In genomic region chr7:132507361-132507760, GRCm38 (mm10) we compare ENCODE assay signal across 9 mouse cellular contexts.
DNase-seq lines count a peak whose midpoint lies in the region; ATAC-seq and TF ChIP-seq lines count a peak whose summit lies in the region.
"Had no signal": no experiment of that assay in that cellular context is flagged by ENCODE, and none has a peak within 500 bp of the region (broad histone marks: within the 10 kb centered on the region; RNA-seq: fewer than 3 reads in every experiment).

No protein-coding gene starts in this region.

- no peaks in the 10 kb centered on the region for H3K4me1 ChIP-seq in hindbrain, postnatal 0 days (ENCODE audit: insufficient read depth, low read length)
- H3K4me1 ChIP-seq in hindbrain, embryonic 12.5 days: peaks cover 6% of the 10 kb centered on the region; the same call in 1 of the 2 replicates
- no peaks in the 10 kb centered on the region for H3K4me1 ChIP-seq in thymus, adult 2 months (replicated peaks; ENCODE audit: control insufficient read depth, insufficient read depth, low read length)
- H3K4me1 ChIP-seq in embryonic facial prominence, embryonic 11.5 days (ENCODE audit: control insufficient read depth, insufficient read depth, low read length): no peaks in the 10 kb centered on the region
- H3K4me1 ChIP-seq: hindbrain, embryonic 15.5 days had no signal

- peak; percentile 54 for TF ChIP-seq CTCF in hindbrain, postnatal 0 days (IDR thresholded peaks at IDR 0.05; ENCODE audit: low read depth)
- TF ChIP-seq CTCF in thymus, adult 2 months (IDR thresholded peaks at IDR 0.05; ENCODE audit: borderline replicate concordance, control insufficient read depth, extremely low read depth, insufficient read depth, low read length, poor library complexity): no peak

- no peak overlapping the region for H3K9ac ChIP-seq in hindbrain, postnatal 0 days (replicated peaks; ENCODE audit: low read length)
- no peak overlapping the region for H3K9ac ChIP-seq in hindbrain, embryonic 12.5 days
- no peak overlapping the region for H3K9ac ChIP-seq in embryonic facial prominence, embryonic 11.5 days (replicated peaks; ENCODE audit: low read length)
- H3K9ac ChIP-seq: hindbrain, embryonic 15.5 days had no signal

- no peaks in the 10 kb centered on the region for H3K36me3 ChIP-seq in hindbrain, postnatal 0 days (ENCODE audit: insufficient read depth, low read length)
- H3K36me3 ChIP-seq in hindbrain, embryonic 12.5 days: no peaks in the 10 kb centered on the region
- no peaks in the 10 kb centered on the region for H3K36me3 ChIP-seq in thymus, adult 2 months (ENCODE audit: control insufficient read depth, insufficient read depth, low read length)
- H3K36me3 ChIP-seq in embryonic facial prominence, embryonic 11.5 days (replicated peaks; ENCODE audit: control insufficient read depth, insufficient read depth, low read depth, low read length): no peaks in the 10 kb centered on the region
- H3K36me3 ChIP-seq in splenic B cell, adult 2 months (ENCODE audit: control insufficient read depth, insufficient read depth, low read length, poor library complexity, severe bottlenecking): no peaks in the 10 kb centered on the region
- H3K36me3 ChIP-seq: hindbrain, embryonic 15.5 days had no signal

- no peaks in the 10 kb centered on the region for H3K27me3 ChIP-seq in hindbrain, postnatal 0 days (ENCODE audit: insufficient read depth, low read length)
- H3K27me3 ChIP-seq in hindbrain, embryonic 12.5 days: 0 out of 2 replicates have a peak, but pooled peaks cover 3% of the 10 kb centered on the region
- H3K27me3 ChIP-seq in thymus, adult 2 months (ENCODE audit: control insufficient read depth, insufficient read depth, low read length): no peaks in the 10 kb centered on the region
- H3K27me3 ChIP-seq in embryonic facial prominence, embryonic 11.5 days (ENCODE audit: control insufficient read depth, insufficient read depth, low read length): no peaks in the 10 kb centered on the region
- no peaks in the 10 kb centered on the region for H3K27me3 ChIP-seq in splenic B cell, adult 2 months (ENCODE audit: control insufficient read depth, insufficient read depth, low read length, poor library complexity, severe bottlenecking)
- H3K27me3 ChIP-seq: hindbrain, embryonic 15.5 days had no signal

- H3K4me3 ChIP-seq in hindbrain, postnatal 0 days (ENCODE audit: low read length): no peak overlapping the region
- no peak overlapping the region for H3K4me3 ChIP-seq in hindbrain, embryonic 12.5 days
- no peak overlapping the region for H3K4me3 ChIP-seq in thymus, adult 2 months (ENCODE audit: control insufficient read depth, insufficient read depth, low read length)
- H3K4me3 ChIP-seq in embryonic facial prominence, embryonic 11.5 days (ENCODE audit: low read depth, low read length): no peak overlapping the region
- H3K4me3 ChIP-seq: hindbrain, embryonic 15.5 days had no signal

- H3K4me2 ChIP-seq in hindbrain, postnatal 0 days (ENCODE audit: low read depth, low read length): no peak overlapping the region
- no peak overlapping the region for H3K4me2 ChIP-seq in hindbrain, embryonic 12.5 days (replicated peaks)
- H3K4me2 ChIP-seq in embryonic facial prominence, embryonic 11.5 days (ENCODE audit: low read depth, low read length): no peak overlapping the region
- H3K4me2 ChIP-seq: hindbrain, embryonic 15.5 days had no signal

- WGBS in hindbrain, postnatal 0 days: 57% methylated on average over 4 of the region's 4 CpGs
- WGBS in hindbrain, embryonic 12.5 days: 48% methylated on average over 4 of the region's 4 CpGs
- WGBS in thymus, adult 2 months: 50% methylated on average over 4 of the region's 4 CpGs
- 50% methylated on average over 4 of the region's 4 CpGs for WGBS in embryonic facial prominence, embryonic 11.5 days

- TF ChIP-seq POLR2A in thymus, adult 2 months (IDR thresholded peaks at IDR 0.05; ENCODE audit: control insufficient read depth, extremely low read depth, insufficient read depth, low read length, poor library complexity): no peak

- no peak for ATAC-seq in hindbrain, postnatal 0 days
- no peak for ATAC-seq in hindbrain, embryonic 12.5 days (ENCODE audit: low FRiP score)
- ATAC-seq in embryonic facial prominence, embryonic 11.5 days (replicated peaks; ENCODE audit: insufficient number of reproducible peaks, low FRiP score, low TSS enrichment, low read depth): no peak

- no peaks in the 10 kb centered on the region for H3K9me3 ChIP-seq in hindbrain, postnatal 0 days (ENCODE audit: low read length)
- no peaks in the 10 kb centered on the region for H3K9me3 ChIP-seq in hindbrain, embryonic 12.5 days (replicated peaks)
- no peaks in the 10 kb centered on the region for H3K9me3 ChIP-seq in embryonic facial prominence, embryonic 11.5 days (replicated peaks; ENCODE audit: control insufficient read depth, low read length)
- H3K9me3 ChIP-seq: hindbrain, embryonic 15.5 days had no signal

- DNase-seq in hindbrain, postnatal 0 days (ENCODE audit: low spot score): peak; percentile 20
- DNase-seq in thymus, adult 2 months: peak; percentile 27
- DNase-seq in thymus, adult 18-20 months: no peak
- DNase-seq in embryonic facial prominence, embryonic 11.5 days (ENCODE audit: low spot score): peak; percentile 35
- peak; percentile 61 for DNase-seq in splenic B cell, adult 2 months (ENCODE audit: low read depth, low spot score)
- DNase-seq in Muller cell, postnatal 12 days (ENCODE audit: inconsistent ontology term): no peak
- no peak for DNase-seq in ovary, adult 18-20 months (ENCODE audit: low spot score)

- no peak overlapping the region for H3K27ac ChIP-seq in hindbrain, postnatal 0 days
- no peak overlapping the region for H3K27ac ChIP-seq in hindbrain, embryonic 12.5 days
- H3K27ac ChIP-seq in thymus, adult 2 months (ENCODE audit: control insufficient read depth, insufficient read depth, low read length): no peak overlapping the region
- no peak overlapping the region for H3K27ac ChIP-seq in embryonic facial prominence, embryonic 11.5 days (replicated peaks; ENCODE audit: low read depth, low read length)
- H3K27ac ChIP-seq: hindbrain, embryonic 15.5 days had no signal

Comparison
In these comparisons a context has a peak if more than half of its experiments do, and no peak if none do; other contexts are left out.
1. DNase-seq: peak in hindbrain, postnatal 0 days (single experiment), thymus, adult 2 months (single experiment), embryonic facial prominence, embryonic 11.5 days (single experiment) and splenic B cell, adult 2 months (single experiment); none in thymus, adult 18-20 months (0 of 2), Muller cell, postnatal 12 days (single experiment) and ovary, adult 18-20 months (single experiment).